Mouse (Mus musculus) cerebellum, adult 2 months (tissue): ENCODE results near the gene Smo.

Experiments
- CTCF ChIP-seq: fragments of 200-500 bp; IDR thresholded peaks from 2 replicates; pipeline ENCODE4 v1.5.1; 2011; ENCODE audit warnings: low read depth, mild to moderate bottlenecking, control low read depth, low read length, moderate library complexity, borderline replicate concordance; ENCODE audit not compliant: insufficient read depth
- POLR2A ChIP-seq: fragments of 200-500 bp; IDR thresholded peaks from 2 replicates; pipeline ENCODE4 v1.6.1; 2011; ENCODE audit warnings: low read length, control low read depth, borderline replicate concordance; ENCODE audit not compliant: insufficient read depth

GRCm38 (mm10) chr6:29766874-29767273, 31.6 kb downstream of the Smo start:
- TF ChIP-seq CTCF (no peak), POLR2A (no peak)
